Mouse (Mus musculus): ENCODE measurements around the gene Dclk2. TPM values are rescaled to one million over a fixed set of nuclear protein-coding genes. Genes with fewer than 3 reads are reported as not detected.

Dclk2 gene
- polyA plus RNA-seq, 1 experiment from 2014 or later, result 69.4 TPM

- no peaks in the 10 kb centered on the region for H3K9me3 ChIP-seq
- peak overlapping the region; percentile 15; the same call in 1 of the 2 replicates for H3K27ac ChIP-seq (replicated peaks)
Measured at GRCm38 (mm10) chr3:86857833-86858398, 62.7 kb downstream of the Dclk2 start.

GRCm38 (mm10) chr3:86852867-86853266 lies 67.8 kb downstream of the Dclk2 start:
- H3K9ac ChIP-seq, result no peak overlapping the region
- ATAC-seq (ENCODE audit: low read depth), result peak; percentile 77; the same call in 1 of the 2 replicates
- H3K27me3 ChIP-seq, result no peaks in the 10 kb centered on the region
- H3K27ac ChIP-seq (replicated peaks), result peak overlapping the region; percentile 39
- H3K36me3 ChIP-seq, result no peaks in the 10 kb centered on the region
- 11% methylated on average over 3 of the region's 3 CpGs for WGBS
- H3K4me3 ChIP-seq, result no peak overlapping the region
- H3K4me2 ChIP-seq, result no peak overlapping the region
- no peaks in the 10 kb centered on the region for H3K9me3 ChIP-seq
- H3K4me1 ChIP-seq (replicated peaks), result peaks cover 56% of the 10 kb centered on the region

More at GRCm38 (mm10) chr3:86857833-86858398, 62.7 kb downstream of the Dclk2 start:
- H3K9ac ChIP-seq, result no peak overlapping the region
- peaks cover 71% of the 10 kb centered on the region for H3K4me1 ChIP-seq (replicated peaks)
- no peak for ATAC-seq (ENCODE audit: low read depth)
- no peak overlapping the region for H3K4me3 ChIP-seq
- no peaks in the 10 kb centered on the region for H3K27me3 ChIP-seq
- WGBS, result 15% methylated on average over 8 of the region's 8 CpGs
- H3K4me2 ChIP-seq, result 0 out of 2 replicates have a peak overlapping the region, but pooled peaks have one; percentile 14
- H3K36me3 ChIP-seq, result no peaks in the 10 kb centered on the region

- H3K4me2 ChIP-seq, result no peak overlapping the region
- peak overlapping the region; percentile 67; the same call in 1 of the 2 replicates for H3K27ac ChIP-seq (replicated peaks)
- WGBS, result 92% methylated on average over 7 of the region's 7 CpGs
- no peaks in the 10 kb centered on the region for H3K9me3 ChIP-seq
- no peaks in the 10 kb centered on the region for H3K27me3 ChIP-seq
- H3K36me3 ChIP-seq, result no peaks in the 10 kb centered on the region
- H3K4me3 ChIP-seq, result no peak overlapping the region
- H3K9ac ChIP-seq, result no peak overlapping the region
- peaks cover 58% of the 10 kb centered on the region for H3K4me1 ChIP-seq (replicated peaks)
- ATAC-seq (ENCODE audit: low read depth), result no peak
Measured at GRCm38 (mm10) chr3:86851131-86851530, 69.5 kb downstream of the Dclk2 start.

GRCm38 (mm10) chr3:86850394-86851030 lies 70.1 kb downstream of the Dclk2 start:
- no peaks in the 10 kb centered on the region for H3K9me3 ChIP-seq
- no peak overlapping the region for H3K4me2 ChIP-seq
- H3K27ac ChIP-seq (replicated peaks), result peak overlapping the region; percentile 67
- WGBS, result 71% methylated on average over 10 of the region's 10 CpGs
- no peaks in the 10 kb centered on the region for H3K36me3 ChIP-seq
- H3K27me3 ChIP-seq, result no peaks in the 10 kb centered on the region
- 0 out of 2 replicates have a peak, but pooled peaks have one; percentile 48 for ATAC-seq (ENCODE audit: low read depth)
- no peak overlapping the region for H3K4me3 ChIP-seq
- H3K4me1 ChIP-seq (replicated peaks), result peaks cover 64% of the 10 kb centered on the region
- no peak overlapping the region for H3K9ac ChIP-seq

GRCm38 (mm10) chr3:86849337-86849736 lies 71.3 kb downstream of the Dclk2 start:
- Histone ChIP-seq H3K4me3 (no peak overlapping the region), H3K36me3 (no peaks in the 10 kb centered on the region), H3K27ac (replicated peaks) (no peak overlapping the region), H3K4me1 (replicated peaks) (peaks cover 75% of the 10 kb centered on the region), H3K9ac (no peak overlapping the region), H3K4me2 (no peak overlapping the region), H3K27me3 (no peaks in the 10 kb centered on the region), H3K9me3 (no peaks in the 10 kb centered on the region)
- ATAC-seq (ENCODE audit: low read depth), result no peak
- WGBS, result 84% methylated on average over 2 of the region's 2 CpGs

- no peak overlapping the region for H3K9ac ChIP-seq
- no peak overlapping the region for H3K4me3 ChIP-seq
- no peaks in the 10 kb centered on the region for H3K27me3 ChIP-seq
- H3K4me2 ChIP-seq, result no peak overlapping the region
- no peaks in the 10 kb centered on the region for H3K9me3 ChIP-seq
- 58% methylated on average over 2 of the region's 2 CpGs for WGBS
- no peak for ATAC-seq (ENCODE audit: low read depth)
- H3K36me3 ChIP-seq, result no peaks in the 10 kb centered on the region
- H3K4me1 ChIP-seq (replicated peaks), result peaks cover 73% of the 10 kb centered on the region
- H3K27ac ChIP-seq (replicated peaks), result no peak overlapping the region
Measured at GRCm38 (mm10) chr3:86847536-86847935, 73.1 kb downstream of the Dclk2 start.

- no peak overlapping the region for H3K4me3 ChIP-seq
- H3K9ac ChIP-seq, result no peak overlapping the region
- ATAC-seq (ENCODE audit: low read depth), result no peak
- no peaks in the 10 kb centered on the region for H3K9me3 ChIP-seq
- WGBS, result 15% methylated on average over 4 of the region's 4 CpGs
- H3K36me3 ChIP-seq, result no peaks in the 10 kb centered on the region
- no peaks in the 10 kb centered on the region for H3K27me3 ChIP-seq
- H3K4me2 ChIP-seq, result no peak overlapping the region
- peaks cover 58% of the 10 kb centered on the region for H3K4me1 ChIP-seq (replicated peaks)
- H3K27ac ChIP-seq (replicated peaks), result peak overlapping the region; percentile 87
Measured at GRCm38 (mm10) chr3:86846036-86846435, 74.6 kb downstream of the Dclk2 start.

GRCm38 (mm10) chr3:86845578-86845977 lies 75.1 kb downstream of the Dclk2 start:
- Histone ChIP-seq H3K9ac (no peak overlapping the region), H3K4me1 (replicated peaks) (peaks cover 53% of the 10 kb centered on the region), H3K4me3 (no peak overlapping the region), H3K27ac (replicated peaks) (peak overlapping the region; percentile 87), H3K9me3 (no peaks in the 10 kb centered on the region), H3K36me3 (no peaks in the 10 kb centered on the region), H3K27me3 (no peaks in the 10 kb centered on the region), H3K4me2 (peak overlapping the region; percentile 50)
- 77% methylated on average over 1 of the region's 1 CpGs for WGBS
- 0 out of 2 replicates have a peak, but pooled peaks have one; percentile 47 for ATAC-seq (ENCODE audit: low read depth)

GRCm38 (mm10) chr3:86844804-86845481 lies 75.7 kb downstream of the Dclk2 start:
- peak overlapping the region; percentile 87 for H3K27ac ChIP-seq (replicated peaks)
- peak overlapping the region; percentile 61 for H3K9ac ChIP-seq
- no peaks in the 10 kb centered on the region for H3K27me3 ChIP-seq
- peak; percentile 83 for ATAC-seq (ENCODE audit: low read depth)
- H3K4me3 ChIP-seq, result peak overlapping the region; percentile 21
- WGBS, result 3% methylated on average over 8 of the region's 8 CpGs
- peaks cover 49% of the 10 kb centered on the region for H3K4me1 ChIP-seq (replicated peaks)
- peak overlapping the region; percentile 50 for H3K4me2 ChIP-seq
- H3K36me3 ChIP-seq, result no peaks in the 10 kb centered on the region
- H3K9me3 ChIP-seq, result no peaks in the 10 kb centered on the region

GRCm38 (mm10) chr3:86842461-86842860 lies 78.2 kb downstream of the Dclk2 start:
- H3K27me3 ChIP-seq, result no peaks in the 10 kb centered on the region
- no peak overlapping the region for H3K4me3 ChIP-seq
- H3K4me2 ChIP-seq, result no peak overlapping the region
- H3K9ac ChIP-seq, result no peak overlapping the region
- no peak for ATAC-seq (ENCODE audit: low read depth)
- peaks cover 51% of the 10 kb centered on the region for H3K4me1 ChIP-seq (replicated peaks)
- no peaks in the 10 kb centered on the region for H3K36me3 ChIP-seq
- 91% methylated on average over 2 of the region's 2 CpGs for WGBS
- no peak overlapping the region for H3K27ac ChIP-seq (replicated peaks)
- H3K9me3 ChIP-seq, result no peaks in the 10 kb centered on the region

GRCm38 (mm10) chr3:86839606-86840005 lies 81.0 kb downstream of the Dclk2 start:
- Histone ChIP-seq H3K27me3 (no peaks in the 10 kb centered on the region), H3K36me3 (no peaks in the 10 kb centered on the region), H3K4me1 (replicated peaks) (peaks cover 29% of the 10 kb centered on the region), H3K9me3 (no peaks in the 10 kb centered on the region), H3K4me3 (no peak overlapping the region), H3K4me2 (no peak overlapping the region), H3K9ac (no peak overlapping the region), H3K27ac (replicated peaks) (0 out of 2 replicates have a peak overlapping the region, but pooled peaks have one; percentile 7)
- 29% methylated on average over 3 of the region's 3 CpGs for WGBS
- ATAC-seq (ENCODE audit: low read depth), result no peak

GRCm38 (mm10) chr3:86837386-86837785 lies 83.3 kb downstream of the Dclk2 start:
- WGBS, result 39% methylated on average over 5 of the region's 5 CpGs

More at GRCm38 (mm10) chr3:86837386-86837785, 83.3 kb downstream of the Dclk2 start:
- Histone ChIP-seq H3K4me3 (no peak overlapping the region), H3K9me3 (no peaks in the 10 kb centered on the region), H3K4me1 (replicated peaks) (peaks cover 38% of the 10 kb centered on the region), H3K27ac (replicated peaks) (no peak overlapping the region), H3K4me2 (no peak overlapping the region), H3K9ac (no peak overlapping the region), H3K27me3 (no peaks in the 10 kb centered on the region), H3K36me3 (no peaks in the 10 kb centered on the region)
- ATAC-seq (ENCODE audit: low read depth), result no peak
